Mouse (Mus musculus) neural tube, embryonic 12.5 days (tissue): ENCODE measurements around the gene Txk. TPM values are rescaled to one million over a fixed set of nuclear protein-coding genes. Genes with fewer than 3 reads are reported as not detected.

ENCODE experiments used
- ATAC-seq: fragments of 200-750 bp; cut with Nextera tagmentation; 2 replicates; pipeline ENCODE4 v1.8.0; 2017; ENCODE audit warnings: low read depth, mild to moderate bottlenecking, moderate TSS enrichment, moderate library complexity; ENCODE audit not compliant: low FRiP score
- H3K27ac ChIP-seq: fragments of 300-500 bp; sonication (generic); 2 replicates; pipeline ENCODE4 v1.5.1; 2016
- H3K27me3 ChIP-seq: fragments of 300-500 bp; sonication (generic); replicated peaks from 2 replicates; pipeline ENCODE4 v1.6.1; 2016; ENCODE audit warnings: mild to moderate bottlenecking
- H3K36me3 ChIP-seq: fragments of 300-500 bp; sonication (generic); 2 replicates; pipeline ENCODE4 v1.6.1; 2016; ENCODE audit warnings: mild to moderate bottlenecking
- H3K4me1 ChIP-seq: fragments of 300-500 bp; sonication (generic); 2 replicates; pipeline ENCODE4 v1.6.1; 2016
- H3K4me2 ChIP-seq: fragments of 300-500 bp; sonication (generic); replicated peaks from 2 replicates; pipeline ENCODE4 v1.6.1; 2016; ENCODE audit warnings: mild to moderate bottlenecking
- H3K4me3 ChIP-seq: fragments of 300-500 bp; sonication (generic); 2 replicates; pipeline ENCODE4 v1.5.1; 2016
- H3K9ac ChIP-seq: fragments of 300-500 bp; sonication (generic); 2 replicates; pipeline ENCODE4 v1.6.1; 2016; ENCODE audit warnings: mild to moderate bottlenecking
- H3K9me3 ChIP-seq: fragments of 300-500 bp; sonication (generic); 2 replicates; pipeline ENCODE4 v1.6.1; 2016; ENCODE audit warnings: mild to moderate bottlenecking
- WGBS: fragments of 180-500 bp; shearing (Covaris S2); methylation state at CpG from one replicate; pipeline ENCODE4 v1.1.7; 2016; 5-methylcytosine and 5-hydroxymethylcytosine counted together
- polyA plus RNA-seq: library from polyadenylated mRNA; unstranded; fragments of >200 nt; fragmentation: Nextera tagmentation; extraction: Ambion mirVana; gene quantifications from 2 replicates; pipeline ENCODE4 v1.2.1, GENCODE M21; 2016

The Txk gene
- polyA plus RNA-seq, 1 experiment from 2014 or later: 0.13 TPM

DNA sequence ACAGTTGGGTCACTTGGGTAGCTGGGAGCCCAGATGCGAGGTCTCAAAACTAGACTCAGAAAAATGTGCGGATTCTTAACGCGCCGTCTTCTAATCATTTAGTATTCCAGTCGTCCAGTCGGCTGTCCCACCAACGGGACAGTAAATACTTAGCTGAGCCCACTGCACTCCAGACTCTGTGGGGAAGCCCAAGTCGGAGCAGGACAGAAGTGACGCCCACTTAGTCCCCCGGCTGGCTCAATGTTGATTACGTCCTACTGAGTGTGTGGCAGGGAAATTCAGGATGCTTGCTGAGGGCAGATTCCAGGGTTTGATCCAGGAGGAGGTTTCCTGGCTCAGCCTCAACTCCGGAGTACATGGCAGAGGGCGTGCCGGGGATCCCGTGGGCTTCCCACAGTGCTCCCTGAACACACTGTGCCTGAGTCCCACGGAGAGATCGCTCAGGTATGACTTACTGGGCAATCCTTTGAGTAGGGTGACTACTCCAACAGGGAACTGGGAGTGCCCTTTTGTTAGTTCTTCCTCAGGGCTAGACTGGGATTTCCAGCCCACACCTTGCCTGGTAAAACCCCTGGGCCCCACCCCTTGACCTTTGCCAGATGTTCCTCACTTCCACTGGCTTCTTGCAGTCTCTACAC is 104.5 kb downstream of the Txk start:
- peak overlapping the region; percentile 47 for H3K4me3 ChIP-seq
- no peaks in the 10 kb centered on the region for H3K9me3 ChIP-seq
- peaks cover 8% of the 10 kb centered on the region for H3K4me1 ChIP-seq
- peak overlapping the region; percentile 93 for H3K4me2 ChIP-seq
- H3K27me3 ChIP-seq: peaks cover 25% of the 10 kb centered on the region
- H3K9ac ChIP-seq: peak overlapping the region; percentile 33; the same call in 1 of the 2 replicates
- peak; percentile 73 for ATAC-seq
- no peak overlapping the region for H3K27ac ChIP-seq
- 6% methylated on average over 18 of the region's 18 CpGs for WGBS
- no peaks in the 10 kb centered on the region for H3K36me3 ChIP-seq

DNA sequence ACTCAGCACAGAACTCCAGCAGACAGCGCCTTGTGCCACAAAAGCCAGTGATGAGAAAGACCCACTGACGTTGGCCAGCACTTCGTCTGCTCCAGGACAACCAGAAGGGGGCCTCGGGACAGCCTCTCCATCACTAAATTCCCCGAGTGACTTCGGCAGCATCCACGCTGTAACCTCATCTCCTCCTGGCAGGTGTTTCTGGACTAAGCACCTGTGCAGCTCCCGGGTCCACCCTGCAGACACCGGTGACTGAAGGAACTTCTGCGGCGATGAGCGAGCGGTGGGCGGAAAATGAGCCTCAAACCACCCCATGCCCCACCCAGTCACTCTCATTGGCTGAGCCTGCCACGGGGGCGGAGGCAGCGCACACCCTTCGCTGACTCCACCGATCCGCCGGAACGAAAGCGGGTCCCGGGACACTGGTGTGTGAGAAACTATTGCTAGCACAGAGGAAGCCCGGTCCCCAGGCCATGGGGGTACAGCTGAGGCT is 105.1 kb downstream of the Txk start, which contains the start of gene Nipal1:
TSS of gene Nipal1 (plus strand) at position 378 of the 490 bp plus-strand sequence.
- Histone ChIP-seq H3K27me3 (peaks cover 25% of the 10 kb centered on the region), H3K9ac (peak within 1 kb of the TSS; percentile 33; the same call in 1 of the 2 replicates)

DNA sequence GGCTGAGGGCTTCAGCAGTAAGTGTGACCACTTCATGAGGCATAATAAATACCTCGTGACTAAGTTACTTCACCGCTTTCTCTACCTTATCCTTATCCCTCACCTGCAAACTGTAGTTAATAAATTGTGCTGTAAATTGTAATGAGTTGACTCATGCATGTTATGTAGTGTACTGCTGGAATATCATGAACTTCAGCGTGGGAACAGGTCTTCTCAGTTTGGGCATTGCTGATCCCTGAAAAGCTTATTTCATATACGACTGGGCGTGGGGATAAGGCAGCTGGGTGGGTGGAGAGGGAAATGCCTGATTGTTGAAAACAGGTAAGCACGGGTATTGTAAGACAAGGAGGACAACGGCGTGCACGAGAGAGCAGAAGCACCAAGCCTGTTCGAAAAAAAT is 105.6 kb downstream of the Txk start:
- peak; percentile 10; the same call in 1 of the 2 replicates for ATAC-seq
- H3K4me2 ChIP-seq: peak overlapping the region; percentile 93
- peaks cover 25% of the 10 kb centered on the region for H3K27me3 ChIP-seq
- H3K4me1 ChIP-seq: peaks cover 8% of the 10 kb centered on the region
- H3K27ac ChIP-seq: no peak overlapping the region
- no peaks in the 10 kb centered on the region for H3K36me3 ChIP-seq
- peak overlapping the region; percentile 47 for H3K4me3 ChIP-seq
- 37% methylated on average over 10 of the region's 10 CpGs for WGBS
- H3K9me3 ChIP-seq: no peaks in the 10 kb centered on the region
- no peak overlapping the region for H3K9ac ChIP-seq

More for the DNA sequence above, 105.1 kb downstream of the Txk start, which contains the start of gene Nipal1:
- Histone ChIP-seq H3K4me2 (peak within 1 kb of the TSS; percentile 93), H3K4me3 (peak within 1 kb of the TSS; percentile 47), H3K9me3 (no peaks in the 10 kb centered on the region), H3K27ac (no peak within 1 kb of the TSS), H3K4me1 (peaks cover 8% of the 10 kb centered on the region), H3K36me3 (no peaks in the 10 kb centered on the region)
- ATAC-seq: peak; percentile 97
- WGBS: under 1% methylated on average over 25 of the region's 25 CpGs

DNA sequence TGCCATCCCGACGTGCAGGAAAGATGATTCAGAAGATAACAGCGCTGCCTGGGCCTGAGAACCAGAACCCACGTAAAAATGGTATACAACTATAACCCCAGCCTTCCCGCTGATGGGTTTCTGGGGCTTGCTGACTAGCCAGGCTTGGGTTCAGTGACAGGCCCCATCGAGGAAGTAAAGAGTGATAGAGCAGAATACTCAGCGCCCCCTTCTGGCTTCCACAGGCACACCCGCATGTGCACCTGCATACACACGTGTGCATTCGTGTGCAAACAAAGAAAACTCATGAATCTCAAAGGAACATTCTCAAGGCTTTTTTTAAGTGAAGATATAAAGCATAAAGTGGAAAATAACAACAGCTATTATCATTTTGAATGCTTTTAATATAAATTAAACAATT is 106.4 kb downstream of the Txk start:
- ATAC-seq: no peak
- peaks cover 8% of the 10 kb centered on the region for H3K4me1 ChIP-seq
- peaks cover 25% of the 10 kb centered on the region for H3K27me3 ChIP-seq

More for the DNA sequence above, 106.4 kb downstream of the Txk start:
- H3K9me3 ChIP-seq: no peaks in the 10 kb centered on the region
- no peak overlapping the region for H3K9ac ChIP-seq
- WGBS: 43% methylated on average over 10 of the region's 10 CpGs
- H3K36me3 ChIP-seq: no peaks in the 10 kb centered on the region
- H3K4me3 ChIP-seq: no peak overlapping the region
- H3K4me2 ChIP-seq: no peak overlapping the region
- no peak overlapping the region for H3K27ac ChIP-seq

Other genes starting within 250 kb of the Txk start
- gene Corin, start 248.3 kb downstream of the Txk start, polyA plus RNA-seq: 3.2 and 3.7 TPM in 2 replicates
- gene Nfxl1, start 193.1 kb downstream of the Txk start, polyA plus RNA-seq: 22.0 and 22.9 TPM in 2 replicates
- gene Zar1, start 171.5 kb downstream of the Txk start, polyA plus RNA-seq: 3.5 and 4.2 TPM in 2 replicates
- 10.5 and 11.0 TPM in 2 replicates for gene Gm5868, start 165.2 kb downstream of the Txk start, polyA plus RNA-seq
- not detected in 2 replicates for gene Cnga1, start 108.5 kb downstream of the Txk start, polyA plus RNA-seq
- 0.45 and 0.76 TPM in 2 replicates for gene Nipal1, start 105.0 kb downstream of the Txk start, polyA plus RNA-seq
- gene Tec, start 115.7 kb upstream of the Txk start, polyA plus RNA-seq: 7.2 and 7.9 TPM in 2 replicates
- gene Slain2, start 161.5 kb upstream of the Txk start, polyA plus RNA-seq: 26.6 and 32.2 TPM in 2 replicates
- not detected in 2 replicates for gene Gm10135, start 221.9 kb upstream of the Txk start, polyA plus RNA-seq